Mouse (Mus musculus) liver, adult 2 months (tissue): Measurements from ENCODE around the gene Slx4.

Source experiments
- CTCF ChIP-seq: fragments of 200-500 bp; IDR thresholded peaks from 2 replicates; pipeline ENCODE4 v1.5.1; 2011; ENCODE audit warnings: low read depth, low read length, control low read depth
- POLR2A ChIP-seq: fragments of 200-500 bp; IDR thresholded peaks from 2 replicates; pipeline ENCODE4 v1.6.1; 2011; ENCODE audit warnings: low read length, control low read depth; ENCODE audit not compliant: insufficient read depth; ENCODE audit errors: extremely low read depth

DNA sequence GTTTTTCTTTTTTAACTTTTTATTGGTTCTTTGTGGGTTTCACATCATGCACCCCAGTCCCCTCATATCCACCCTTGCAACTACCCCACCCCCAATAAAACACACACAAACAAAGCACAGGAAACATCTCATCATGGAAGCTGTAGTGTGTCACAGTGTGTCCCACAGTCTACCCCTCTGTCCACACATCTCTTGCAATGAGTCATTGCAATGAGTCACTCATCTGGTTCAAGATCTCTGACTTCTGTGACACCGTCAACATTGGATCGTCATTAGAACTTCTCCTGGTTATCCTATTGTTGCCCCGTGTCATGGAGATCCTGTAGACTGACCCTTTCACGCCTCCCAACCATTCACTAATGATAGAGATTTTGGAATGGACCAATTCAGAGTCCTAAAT lies 68.9 kb downstream of the Slx4 start:
- TF ChIP-seq POLR2A: no peak
- TF ChIP-seq CTCF: no peak
